12 mouse cellular contexts compared by ENCODE assay signal in the genomic region with DNA sequence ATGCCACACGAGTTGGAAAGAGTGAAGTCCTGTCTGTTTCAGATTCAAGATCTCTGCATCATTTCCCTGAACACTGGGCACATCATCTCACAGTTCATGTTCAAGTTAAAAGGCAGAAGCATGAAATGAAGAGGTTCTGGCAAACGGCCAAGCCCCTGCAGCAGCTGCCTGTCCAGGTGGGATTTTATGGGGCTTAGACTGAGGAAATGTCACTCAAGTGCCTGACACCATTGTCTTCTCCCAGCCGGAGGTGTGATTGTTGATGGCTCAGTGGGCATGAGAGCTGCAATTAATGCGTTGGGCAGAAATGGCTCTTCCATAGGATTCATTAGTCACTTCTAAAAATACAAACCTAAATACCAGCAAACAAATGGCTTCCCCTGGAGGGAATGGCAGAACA.
DNase-seq lines count a peak whose midpoint lies in the region; ATAC-seq and TF ChIP-seq lines count a peak whose summit lies in the region.
"Had no signal": no experiment of that assay in that cellular context is flagged by ENCODE, and none has a peak within 500 bp of the region (broad histone marks: within the 10 kb centered on the region; RNA-seq: fewer than 3 reads in every experiment).

No protein-coding gene starts in this region.

- ATAC-seq in kidney, postnatal 0 days (replicated peaks; ENCODE audit: low FRiP score, low read depth): no peak
- ATAC-seq in forebrain, embryonic 12.5 days (ENCODE audit: low FRiP score): peak; percentile 60; the same call in 1 of the 2 replicates
- peak; percentile 53; the same call in 1 of the 2 replicates for ATAC-seq in midbrain, embryonic 14.5 days (ENCODE audit: low FRiP score, low TSS enrichment)
- ATAC-seq: intestine, postnatal 0 days had no signal

- H3K27ac ChIP-seq in kidney, postnatal 0 days: no peak overlapping the region
- H3K27ac ChIP-seq in forebrain, embryonic 12.5 days: no peak overlapping the region
- no peak overlapping the region for H3K27ac ChIP-seq in midbrain, embryonic 14.5 days (replicated peaks; ENCODE audit: low read depth, low read length)
- H3K27ac ChIP-seq: limb, embryonic 15.5 days; midbrain, embryonic 12.5 days had no signal

- H3K4me1 ChIP-seq in kidney, postnatal 0 days (replicated peaks; ENCODE audit: insufficient read depth, low read length): no peaks in the 10 kb centered on the region
- H3K4me1 ChIP-seq in forebrain, embryonic 12.5 days: peaks cover 5% of the 10 kb centered on the region; the same call in 1 of the 2 replicates
- H3K4me1 ChIP-seq in midbrain, embryonic 14.5 days (ENCODE audit: control insufficient read depth, insufficient read depth, low read length): no peaks in the 10 kb centered on the region
- H3K4me1 ChIP-seq: limb, embryonic 15.5 days had no signal

- peak; percentile 8 for DNase-seq in kidney, postnatal 0 days (ENCODE audit: low spot score)
- no peak for DNase-seq in kidney, postnatal 14 days
- DNase-seq in embryo, embryonic 11 days: peak; percentile 10
- DNase-seq in midbrain, embryonic 14.5 days: peak; percentile 53
- DNase-seq in adrenal gland, adult (ENCODE audit: inconsistent age in 2 of 2, low spot score in 1 of 2): no peak
- no peak for DNase-seq in right cerebral cortex, adult 2 months (ENCODE audit: low spot score in 2 of 2)
- no peak for DNase-seq in layer of hippocampus, adult 8-10 months (ENCODE audit: low spot score in 2 of 2)
- DNase-seq: cerebellum, adult 9-11 months had no signal

- no peaks in the 10 kb centered on the region for H3K27me3 ChIP-seq in kidney, postnatal 0 days (ENCODE audit: insufficient read depth, low read length)
- H3K27me3 ChIP-seq in forebrain, embryonic 12.5 days: no peaks in the 10 kb centered on the region
- no peaks in the 10 kb centered on the region for H3K27me3 ChIP-seq in midbrain, embryonic 14.5 days (ENCODE audit: control insufficient read depth, insufficient read depth, low read length)
- H3K27me3 ChIP-seq: limb, embryonic 15.5 days; midbrain, embryonic 12.5 days had no signal

- H3K36me3 ChIP-seq in kidney, postnatal 0 days (ENCODE audit: insufficient read depth, low read length): no peaks in the 10 kb centered on the region
- H3K36me3 ChIP-seq in forebrain, embryonic 12.5 days (replicated peaks): no peaks in the 10 kb centered on the region
- no peaks in the 10 kb centered on the region for H3K36me3 ChIP-seq in midbrain, embryonic 14.5 days (ENCODE audit: control insufficient read depth, insufficient read depth, low read length)
- H3K36me3 ChIP-seq: limb, embryonic 15.5 days; midbrain, embryonic 12.5 days had no signal

- 15% methylated on average over 4 of the region's 4 CpGs for WGBS in kidney, postnatal 0 days
- 22% methylated on average over 4 of the region's 4 CpGs for WGBS in forebrain, embryonic 12.5 days
- WGBS in midbrain, embryonic 14.5 days: 24% methylated on average over 4 of the region's 4 CpGs

- TF ChIP-seq CTCF in kidney, postnatal 0 days (IDR thresholded peaks at IDR 0.05; ENCODE audit: low read depth): no peak

- H3K4me2 ChIP-seq in kidney, postnatal 0 days (ENCODE audit: low read length): no peak overlapping the region
- H3K4me2 ChIP-seq in forebrain, embryonic 12.5 days: no peak overlapping the region
- H3K4me2 ChIP-seq in midbrain, embryonic 14.5 days (ENCODE audit: low read length): no peak overlapping the region
- H3K4me2 ChIP-seq: limb, embryonic 15.5 days; midbrain, embryonic 12.5 days had no signal

- no peak overlapping the region for H3K4me3 ChIP-seq in kidney, postnatal 0 days (replicated peaks; ENCODE audit: low read depth, low read length)
- no peak overlapping the region for H3K4me3 ChIP-seq in forebrain, embryonic 12.5 days (replicated peaks)
- no peak overlapping the region for H3K4me3 ChIP-seq in midbrain, embryonic 14.5 days (replicated peaks; ENCODE audit: low read depth, low read length)
- H3K4me3 ChIP-seq: limb, embryonic 15.5 days; midbrain, embryonic 12.5 days had no signal

- no peak overlapping the region for H3K9ac ChIP-seq in kidney, postnatal 0 days (ENCODE audit: low read depth, low read length)
- H3K9ac ChIP-seq in forebrain, embryonic 12.5 days: no peak overlapping the region
- no peak overlapping the region for H3K9ac ChIP-seq in midbrain, embryonic 14.5 days (replicated peaks; ENCODE audit: low read length)
- H3K9ac ChIP-seq: limb, embryonic 15.5 days; midbrain, embryonic 12.5 days had no signal

- no peaks in the 10 kb centered on the region for H3K9me3 ChIP-seq in kidney, postnatal 0 days (replicated peaks; ENCODE audit: low read length)
- H3K9me3 ChIP-seq in forebrain, embryonic 12.5 days: no peaks in the 10 kb centered on the region
- no peaks in the 10 kb centered on the region for H3K9me3 ChIP-seq in midbrain, embryonic 14.5 days (ENCODE audit: control insufficient read depth, low read length)
- H3K9me3 ChIP-seq: limb, embryonic 15.5 days; midbrain, embryonic 12.5 days had no signal

Comparison
In these comparisons a context has a peak if more than half of its experiments do, and no peak if none do; other contexts are left out.
1. DNase-seq: peak in kidney, postnatal 0 days (single experiment), embryo, embryonic 11 days (single experiment) and midbrain, embryonic 14.5 days (single experiment); none in kidney, postnatal 14 days (single experiment), adrenal gland, adult (0 of 2), right cerebral cortex, adult 2 months (0 of 2) and layer of hippocampus, adult 8-10 months (0 of 2).